Mouse (Mus musculus) 3T3-L1 (cell line): Measurements from ENCODE around the gene Ccdc39.
A peak's percentile ranks its signal among the peaks of the same experiment; 100 is the strongest.

Experiments
- DNase-seq: peaks from one replicate; pipeline ENCODE4 v3.0.0-alpha.2; 2015; ENCODE audit warnings: low read depth, low spot score

The Ccdc39 gene

DNA sequence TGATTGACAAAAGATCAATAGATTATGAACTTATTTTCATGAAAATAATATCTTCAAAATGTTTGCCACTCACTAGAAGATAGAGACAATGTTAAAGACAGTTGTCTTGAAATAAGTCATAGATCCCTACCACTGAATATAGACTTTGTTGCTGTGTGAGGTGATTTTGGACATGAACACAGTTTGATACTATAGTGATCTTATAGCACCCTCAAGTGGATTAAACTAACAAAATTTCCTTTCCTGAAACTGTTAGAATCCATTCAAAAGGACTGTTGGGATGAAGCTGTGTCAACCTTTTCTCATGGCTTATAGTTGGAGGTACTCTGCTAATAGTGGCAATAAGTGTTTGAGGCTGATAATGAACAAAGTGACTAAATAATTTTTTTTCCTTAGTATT is 53.1 kb downstream of the Ccdc39 start:
- peak; percentile 33 for DNase-seq
